Mouse (Mus musculus): ENCODE measurements at regions not wholly inside any gene's neighbourhood (a gene's known extent, or its start where the extent isn't known, plus 50 kb on each side); places are given as distances from the start of the nearest gene placed in this dataset.

GRCm38 (mm10) chr17:88325326-88325909 is 115.1 kb upstream of the Foxn2 start:
- peaks cover 25% of the 10 kb centered on the region for H3K4me1 ChIP-seq
- peaks cover 22% of the 10 kb centered on the region for H3K27me3 ChIP-seq (replicated peaks)
- H3K9ac ChIP-seq: no peak overlapping the region
- H3K36me3 ChIP-seq (replicated peaks): no peaks in the 10 kb centered on the region
- H3K4me3 ChIP-seq: no peak overlapping the region
- H3K27ac ChIP-seq: 0 out of 2 replicates have a peak overlapping the region, but pooled peaks have one; percentile 10
- peaks cover 2% of the 10 kb centered on the region; the same call in 1 of the 2 replicates for H3K9me3 ChIP-seq
- no peak overlapping the region for H3K4me2 ChIP-seq
- ATAC-seq (replicated peaks): peak; percentile 65
- 17% methylated on average over 14 of the region's 14 CpGs for WGBS

DNA sequence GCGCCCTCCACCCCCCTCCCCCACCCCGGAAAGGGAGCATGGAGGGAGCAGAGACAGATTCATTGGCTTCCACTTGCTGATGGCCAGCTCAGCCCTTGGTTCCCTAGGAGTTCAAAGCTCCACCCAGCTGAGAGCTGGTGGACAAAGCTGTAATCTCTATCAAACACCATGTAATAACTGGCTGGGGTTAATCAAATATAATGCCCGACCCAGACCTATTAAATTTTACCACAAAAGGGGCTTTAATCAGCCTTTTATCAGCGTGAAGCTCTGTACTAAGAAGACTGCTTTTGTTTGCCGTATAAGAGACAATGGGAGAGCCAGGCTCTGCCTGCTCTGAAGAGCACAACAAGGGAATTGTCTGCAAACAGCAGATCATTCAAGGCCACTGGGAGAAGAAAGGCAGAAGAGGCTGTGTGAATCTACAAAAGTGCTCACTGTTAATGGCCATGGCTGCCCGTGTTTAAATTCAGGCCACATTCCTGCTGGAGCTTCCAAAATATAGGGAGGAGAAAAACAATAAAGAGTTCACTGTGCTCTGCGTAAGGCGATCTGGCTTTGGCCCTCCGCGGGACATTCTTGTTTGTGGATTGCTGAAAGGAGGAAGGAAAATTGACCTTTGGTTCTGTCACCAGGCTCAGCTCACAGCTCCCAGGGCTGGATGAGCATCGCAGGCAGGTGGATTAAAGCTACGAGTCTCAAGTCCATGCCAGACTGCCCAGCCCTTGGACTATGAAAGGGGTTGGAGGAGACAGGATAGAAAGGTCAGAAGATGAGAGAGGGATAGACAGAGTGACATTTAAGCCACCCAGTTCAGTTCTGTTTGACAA is 114.4 kb upstream of the Foxn2 start:
- Histone ChIP-seq H3K36me3 (replicated peaks) (no peaks in the 10 kb centered on the region), H3K9ac (no peak overlapping the region), H3K27ac (peak overlapping the region; percentile 11), H3K4me1 (peaks cover 25% of the 10 kb centered on the region), H3K4me2 (no peak overlapping the region), H3K27me3 (replicated peaks) (peaks cover 22% of the 10 kb centered on the region), H3K9me3 (peaks cover 2% of the 10 kb centered on the region; the same call in 1 of the 2 replicates), H3K4me3 (no peak overlapping the region)
- WGBS: 7% methylated on average over 12 of the region's 12 CpGs
- ATAC-seq (replicated peaks): peak; percentile 64

- Histone ChIP-seq H3K27ac (peak overlapping the region; percentile 11; the same call in 1 of the 2 replicates), H3K36me3 (replicated peaks) (no peaks in the 10 kb centered on the region), H3K4me2 (no peak overlapping the region), H3K4me3 (no peak overlapping the region), H3K27me3 (replicated peaks) (peaks cover 24% of the 10 kb centered on the region), H3K4me1 (peaks cover 25% of the 10 kb centered on the region), H3K9me3 (peaks cover 2% of the 10 kb centered on the region; the same call in 1 of the 2 replicates), H3K9ac (no peak overlapping the region)
- 33% methylated on average over 4 of the region's 4 CpGs for WGBS
- ATAC-seq (replicated peaks): no peak
Measured at GRCm38 (mm10) chr17:88326740-88327123, 113.8 kb upstream of the Foxn2 start.

DNA sequence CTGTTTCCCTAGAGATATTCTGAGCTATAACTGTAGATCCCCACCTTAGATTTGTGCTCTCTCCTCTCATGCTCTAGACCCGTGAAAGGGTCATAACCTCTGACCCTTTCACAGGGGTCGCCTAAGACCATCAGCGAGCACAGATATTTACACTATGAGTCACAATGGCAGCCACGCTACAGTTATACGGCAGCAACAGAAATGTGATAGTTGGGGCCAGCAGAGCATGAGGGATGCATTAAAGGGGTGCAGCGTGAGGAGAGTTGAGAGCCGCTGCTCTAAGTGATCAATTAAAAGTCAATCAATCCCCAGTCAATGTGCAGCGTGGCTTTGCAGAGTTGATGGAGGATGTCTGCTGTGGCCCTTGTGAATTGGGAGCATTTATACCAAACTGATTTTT is 112.7 kb upstream of the Foxn2 start:
- 51% methylated on average over 8 of the region's 8 CpGs for WGBS
- Histone ChIP-seq H3K36me3 (replicated peaks) (no peaks in the 10 kb centered on the region), H3K4me3 (no peak overlapping the region), H3K27ac (no peak overlapping the region), H3K9me3 (peaks cover 2% of the 10 kb centered on the region; the same call in 1 of the 2 replicates), H3K4me2 (no peak overlapping the region), H3K27me3 (replicated peaks) (peaks cover 15% of the 10 kb centered on the region), H3K4me1 (peaks cover 25% of the 10 kb centered on the region), H3K9ac (no peak overlapping the region)
- no peak for ATAC-seq (replicated peaks)

DNA sequence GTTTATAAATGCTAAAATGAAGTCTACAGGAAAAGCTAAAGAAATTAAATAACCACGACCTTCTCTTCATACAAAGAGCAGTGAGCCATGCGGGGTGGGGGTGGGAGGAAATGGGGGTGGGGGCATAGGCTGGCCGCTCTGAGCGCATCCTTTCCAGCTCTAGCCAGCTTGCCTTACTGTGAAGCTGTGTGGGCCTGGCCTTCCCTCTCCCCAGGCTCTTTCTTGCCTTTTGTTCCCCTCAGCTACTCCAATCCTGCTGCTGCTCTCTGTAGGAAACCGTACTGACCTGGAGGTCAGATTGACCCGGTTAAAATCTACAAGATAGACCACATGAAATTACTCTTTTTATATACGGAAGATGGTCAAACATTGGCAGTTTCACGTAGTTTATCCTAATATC is 111.7 kb upstream of the Foxn2 start:
- 11% methylated on average over 8 of the region's 8 CpGs for WGBS
- H3K36me3 ChIP-seq (replicated peaks): no peaks in the 10 kb centered on the region
- H3K9me3 ChIP-seq: peaks cover 2% of the 10 kb centered on the region; the same call in 1 of the 2 replicates
- H3K4me1 ChIP-seq: peaks cover 25% of the 10 kb centered on the region
- H3K9ac ChIP-seq: no peak overlapping the region
- ATAC-seq (replicated peaks): peak; percentile 34
- no peak overlapping the region for H3K27ac ChIP-seq
- peaks cover 14% of the 10 kb centered on the region for H3K27me3 ChIP-seq (replicated peaks)
- no peak overlapping the region for H3K4me2 ChIP-seq
- H3K4me3 ChIP-seq: no peak overlapping the region

GRCm38 (mm10) chr17:88329715-88330114 is 110.8 kb upstream of the Foxn2 start:
- H3K9ac ChIP-seq: no peak overlapping the region
- H3K9me3 ChIP-seq: peaks cover 2% of the 10 kb centered on the region; the same call in 1 of the 2 replicates
- ATAC-seq (replicated peaks): no peak
- no peak overlapping the region for H3K4me3 ChIP-seq
- peaks cover 14% of the 10 kb centered on the region for H3K27me3 ChIP-seq (replicated peaks)
- 59% methylated on average over 9 of the region's 9 CpGs for WGBS
- peaks cover 25% of the 10 kb centered on the region for H3K4me1 ChIP-seq
- H3K4me2 ChIP-seq: no peak overlapping the region
- H3K36me3 ChIP-seq (replicated peaks): no peaks in the 10 kb centered on the region
- H3K27ac ChIP-seq: no peak overlapping the region

GRCm38 (mm10) chr17:88330129-88330528 is 110.4 kb upstream of the Foxn2 start:
- 87% methylated on average over 2 of the region's 2 CpGs for WGBS
- no peaks in the 10 kb centered on the region for H3K36me3 ChIP-seq (replicated peaks)
- H3K27ac ChIP-seq: no peak overlapping the region
- no peak overlapping the region for H3K4me2 ChIP-seq
- no peak overlapping the region for H3K4me3 ChIP-seq
- no peak for ATAC-seq (replicated peaks)
- H3K27me3 ChIP-seq (replicated peaks): peaks cover 10% of the 10 kb centered on the region
- H3K4me1 ChIP-seq: peaks cover 23% of the 10 kb centered on the region
- no peak overlapping the region for H3K9ac ChIP-seq
- H3K9me3 ChIP-seq: peaks cover 2% of the 10 kb centered on the region; the same call in 1 of the 2 replicates

DNA sequence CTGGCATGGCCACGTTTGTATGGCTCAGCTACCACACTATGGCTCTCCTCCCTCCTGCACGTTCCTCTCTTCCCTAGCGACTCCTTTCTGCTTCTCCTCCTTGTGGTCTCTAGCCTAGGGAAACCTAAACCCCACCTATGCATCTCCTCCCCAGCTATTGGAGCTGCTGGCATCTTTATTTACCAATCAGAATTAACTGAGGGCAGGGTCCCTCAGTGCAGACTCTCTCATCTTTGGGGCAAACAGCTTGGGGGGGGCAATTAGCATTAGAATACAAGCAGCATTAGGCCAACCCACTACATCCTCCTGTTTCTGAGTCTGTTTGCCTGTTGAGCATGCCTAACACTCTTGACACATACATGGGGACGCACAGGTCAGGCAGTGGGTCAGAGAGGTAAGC is 106.7 kb upstream of the Foxn2 start:
- Histone ChIP-seq H3K4me3 (no peak overlapping the region), H3K4me1 (peaks cover 5% of the 10 kb centered on the region; the same call in 1 of the 2 replicates), H3K36me3 (replicated peaks) (no peaks in the 10 kb centered on the region), H3K9me3 (peaks cover 2% of the 10 kb centered on the region; the same call in 1 of the 2 replicates), H3K27me3 (replicated peaks) (peaks cover 9% of the 10 kb centered on the region), H3K4me2 (no peak overlapping the region), H3K27ac (no peak overlapping the region), H3K9ac (no peak overlapping the region)
- no peak for ATAC-seq (replicated peaks)
- 37% methylated on average over 4 of the region's 4 CpGs for WGBS

DNA sequence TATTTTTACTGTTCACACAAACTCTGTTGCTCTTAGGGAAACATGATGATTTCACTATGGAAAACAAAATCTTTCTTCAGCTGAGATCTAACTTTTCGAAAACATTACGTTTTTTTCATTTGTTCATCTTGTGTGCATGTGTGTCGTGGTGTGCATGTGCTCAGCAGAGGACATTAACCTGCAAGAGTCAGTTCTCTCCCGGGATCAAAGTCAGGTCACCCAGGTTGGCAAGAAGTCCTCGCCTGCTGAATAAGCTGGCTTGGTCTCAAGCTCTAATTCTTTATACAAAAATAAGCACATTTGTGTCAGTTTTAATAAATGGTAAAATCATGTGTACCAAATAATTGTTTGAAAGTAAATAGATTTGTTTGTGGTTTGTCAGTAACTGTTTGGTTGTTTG is 105.2 kb upstream of the Foxn2 start:
- no peak overlapping the region for H3K4me2 ChIP-seq
- no peak overlapping the region for H3K4me3 ChIP-seq
- H3K27me3 ChIP-seq (replicated peaks): peaks cover 9% of the 10 kb centered on the region
- no peaks in the 10 kb centered on the region for H3K4me1 ChIP-seq
- H3K36me3 ChIP-seq (replicated peaks): no peaks in the 10 kb centered on the region
- H3K9me3 ChIP-seq: peaks cover 2% of the 10 kb centered on the region; the same call in 1 of the 2 replicates
- H3K9ac ChIP-seq: no peak overlapping the region
- no peak for ATAC-seq (replicated peaks)
- H3K27ac ChIP-seq: no peak overlapping the region
- WGBS: 88% methylated on average over 5 of the region's 5 CpGs

- peaks cover 9% of the 10 kb centered on the region for H3K27me3 ChIP-seq (replicated peaks)
- no peak overlapping the region for H3K4me3 ChIP-seq
- no peaks in the 10 kb centered on the region for H3K36me3 ChIP-seq (replicated peaks)
- H3K9ac ChIP-seq: no peak overlapping the region
- 78% methylated on average over 3 of the region's 3 CpGs for WGBS
- no peak overlapping the region for H3K27ac ChIP-seq
- no peak overlapping the region for H3K4me2 ChIP-seq
- no peak for ATAC-seq (replicated peaks)
- no peaks in the 10 kb centered on the region for H3K4me1 ChIP-seq
- no peaks in the 10 kb centered on the region for H3K9me3 ChIP-seq
Measured at GRCm38 (mm10) chr17:88336140-88336769, 104.3 kb upstream of the Foxn2 start.

- H3K27me3 ChIP-seq (replicated peaks): peaks cover 7% of the 10 kb centered on the region
- 87% methylated on average over 8 of the region's 8 CpGs for WGBS
- H3K36me3 ChIP-seq (replicated peaks): no peaks in the 10 kb centered on the region
- H3K9me3 ChIP-seq: no peaks in the 10 kb centered on the region
- H3K4me3 ChIP-seq: no peak overlapping the region
- H3K4me1 ChIP-seq: no peaks in the 10 kb centered on the region
- H3K4me2 ChIP-seq: no peak overlapping the region
- H3K9ac ChIP-seq: no peak overlapping the region
- no peak for ATAC-seq (replicated peaks)
- no peak overlapping the region for H3K27ac ChIP-seq
Measured at GRCm38 (mm10) chr17:88337649-88338404, 102.7 kb upstream of the Foxn2 start.

DNA sequence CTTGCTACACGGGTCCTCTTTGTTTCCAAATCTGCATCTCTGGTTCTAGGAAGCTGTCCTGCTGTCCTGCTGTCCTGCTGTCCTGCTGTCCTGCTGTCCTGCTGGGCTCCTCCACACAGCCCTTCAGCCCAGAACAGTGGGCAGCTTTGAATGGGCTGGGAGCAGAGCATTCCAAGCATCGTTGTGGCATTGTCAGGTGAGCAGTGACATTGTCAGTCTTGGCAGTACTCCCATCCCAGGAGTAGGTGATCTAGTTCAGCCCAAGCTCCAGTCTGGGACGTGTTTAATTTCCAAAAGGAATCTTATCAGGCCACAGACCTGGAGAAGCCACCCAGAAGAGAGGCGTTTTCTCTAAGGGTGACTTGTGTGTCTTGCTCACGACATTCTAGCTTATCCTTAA is 99.4 kb upstream of the Foxn2 start:
- no peak overlapping the region for H3K4me3 ChIP-seq
- no peaks in the 10 kb centered on the region for H3K27me3 ChIP-seq (replicated peaks)
- H3K27ac ChIP-seq: no peak overlapping the region
- H3K4me1 ChIP-seq: no peaks in the 10 kb centered on the region
- 60% methylated on average over 5 of the region's 5 CpGs for WGBS
- H3K9ac ChIP-seq: no peak overlapping the region
- H3K4me2 ChIP-seq: no peak overlapping the region
- no peaks in the 10 kb centered on the region for H3K36me3 ChIP-seq (replicated peaks)
- ATAC-seq (replicated peaks): no peak
- H3K9me3 ChIP-seq: no peaks in the 10 kb centered on the region
